Mouse (Mus musculus): Measurements from ENCODE around the gene Tubd1. TPM values are rescaled to one million over a fixed set of nuclear protein-coding genes. Genes with fewer than 3 reads are reported as not detected.

Tubd1 gene
- polyA plus RNA-seq (2012; rRNA removed; ENCODE audit: low replicate concordance): 2.2 and 7.0 TPM in 2 replicates

GRCm38 (mm10) chr11:86544639-86545299, at the start of gene Tubd1, which contains the start of gene Rps6kb1:
Gene Tubd1, plus strand, starts transcription at chr11:86544991.
Gene Rps6kb1, minus strand, starts transcription at chr11:86544805.

Other genes with a start within 250 kb of the Tubd1 start
- gene Med13, start 187.4 kb upstream of the Tubd1 start, polyA plus RNA-seq (2012; rRNA removed; ENCODE audit: low replicate concordance): 21.1 and 47.7 TPM in 2 replicates
- gene Rnft1, start 60.3 kb upstream of the Tubd1 start, polyA plus RNA-seq (2012; rRNA removed; ENCODE audit: low replicate concordance): 2.4 and 9.4 TPM in 2 replicates
- gene Rps6kb1, start 186 bp upstream of the Tubd1 start, polyA plus RNA-seq (2012; rRNA removed; ENCODE audit: low replicate concordance): 5.4 and 7.5 TPM in 2 replicates
- gene Vmp1, start 138.8 kb downstream of the Tubd1 start, polyA plus RNA-seq (2012; rRNA removed; ENCODE audit: low replicate concordance): 46.6 and 133 TPM in 2 replicates
- gene Ptrh2, start 139.0 kb downstream of the Tubd1 start, polyA plus RNA-seq (2012; rRNA removed; ENCODE audit: low replicate concordance): 2.7 and 4.7 TPM in 2 replicates
- gene Cltc, start 212.6 kb downstream of the Tubd1 start, polyA plus RNA-seq (2012; rRNA removed; ENCODE audit: low replicate concordance): 67.0 and 117 TPM in 2 replicates

Data from mammary gland, adult 2 months (tissue).